In genomic region chr1:61638347-61639111, GRCm38 (mm10) we compare ENCODE assay signal across 8 mouse cellular contexts. TPM values are rescaled to one million over a fixed set of nuclear protein-coding genes. Genes with fewer than 3 reads are reported as not detected.
DNase-seq lines count a peak whose midpoint lies in the region; ATAC-seq and TF ChIP-seq lines count a peak whose summit lies in the region.

Pard3b (plus strand) TSS chr1:61638824.

- peaks cover 12% of the 10 kb centered on the region for H3K4me1 ChIP-seq in hindbrain, embryonic 15.5 days (replicated peaks)

- WGBS in hindbrain, embryonic 15.5 days = 2% methylated on average over 47 of the region's 60 CpGs

- no peaks in the 10 kb centered on the region for H3K9me3 ChIP-seq in hindbrain, embryonic 15.5 days

- peak within 1 kb of the TSS; percentile 59 for H3K27ac ChIP-seq in hindbrain, embryonic 15.5 days (replicated peaks)
- peak within 1 kb of the TSS; percentile 40; the same call in 1 of the 2 replicates for H3K27ac ChIP-seq in left cerebral cortex, adult 2 months

- intact Hi-C loops in left cerebral cortex, adult 2 months (cut with DNase I) = no loop called here

- peak within 1 kb of the TSS; percentile 70 for H3K9ac ChIP-seq in hindbrain, embryonic 15.5 days

- peak within 1 kb of the TSS; percentile 97 for H3K4me2 ChIP-seq in hindbrain, embryonic 15.5 days

- peak; percentile 91 for ATAC-seq in hindbrain, embryonic 15.5 days (ENCODE audit: low FRiP score, low read depth)
- ATAC-seq in megakaryocyte, adult 5-6 weeks (ENCODE audit: poor library complexity, severe bottlenecking) = peak; percentile 82
- no peak for ATAC-seq in inflammation-experienced regulatory T-cells, adult 6 months

- no peaks in the 10 kb centered on the region for H3K27me3 ChIP-seq in hindbrain, embryonic 15.5 days

- peak within 1 kb of the TSS; percentile 91 for H3K4me3 ChIP-seq in hindbrain, embryonic 15.5 days
- H3K4me3 ChIP-seq in left cerebral cortex, adult 2 months = peak within 1 kb of the TSS; percentile 75

- no peaks in the 10 kb centered on the region for H3K36me3 ChIP-seq in hindbrain, embryonic 15.5 days

- no peak for TF ChIP-seq CTCF in left cerebral cortex, adult 2 months (IDR thresholded peaks at IDR 0.05)

- DNase-seq in ZHBTc4 (ENCODE audit: low read depth, low spot score) = peak; percentile 68
- peak; percentile 29 to 59 for DNase-seq in cerebellum, postnatal 4 days (ENCODE audit: low spot score in 2 of 2)
- peak; percentile 77 for DNase-seq in gastrocnemius, postnatal 10 days
- DNase-seq in left cerebral cortex, adult 2 months (ENCODE audit: extremely low spot score in 1 of 2, low spot score in 2 of 2) = peak; percentile 31 to 36
- peak; percentile 46 for DNase-seq in right cerebral cortex, postnatal 14 days

RNA-seq across cellular contexts. Expression of gene Pard3b, which starts in this region (rescaled TPM):
- 10 to 100 TPM in 1 of 2 experiments, 1 to 10 TPM in 1; 9.6 to 10.7 TPM for total RNA-seq in gastrocnemius, postnatal 10 days (2021)
- 9.0 and 11.6 TPM in 2 replicates for polyA plus RNA-seq in hindbrain, embryonic 15.5 days (2015; fragmentation: Nextera tagmentation; extraction: Ambion mirVana)
- 1 to 10 TPM; 4.0 to 5.1 TPM for total RNA-seq in left cerebral cortex, adult 2 months (2021)
- total RNA-seq in megakaryocyte, adult 5-6 weeks (2015) = 0.36 and 0.45 TPM in 2 replicates
- 0.37 and 0.48 TPM in 2 replicates for total RNA-seq in megakaryocyte, adult 5-6 weeks (2017)
- polyA plus RNA-seq in inflammation-experienced regulatory T-cells, adult 6 months (2017; shearing (Covaris generic)) = under 1 TPM in 2 of 3 experiments, not detected in 1; 0.07 to 0.10 TPM

Comparison
In these comparisons a context has a peak if more than half of its experiments do, and no peak if none do; other contexts are left out.
1. Peak in ATAC-seq in megakaryocyte, adult 5-6 weeks; RNA of the gene not detected or under 1 TPM.